Mouse (Mus musculus) liver, postnatal 0 days (tissue): ENCODE measurements around the gene Fam13a. TPM values are rescaled to one million over a fixed set of nuclear protein-coding genes. Genes with fewer than 3 reads are reported as not detected.
A peak's percentile ranks its signal among the peaks of the same experiment; 100 is the strongest.

Source experiments
- ATAC-seq: fragments of 200-750 bp; cut with Nextera tagmentation; 2 replicates; pipeline ENCODE4 v1.8.0; 2017; ENCODE audit warnings: mild to moderate bottlenecking, moderate library complexity
- DNase-seq: peaks from one replicate; pipeline ENCODE4 v3.0.0-alpha.2; 2016
- H3K27ac ChIP-seq: fragments of 300-500 bp; sonication (generic); 2 replicates; pipeline ENCODE4 v1.5.1; 2014; ENCODE audit warnings: antibody characterized with exemption, moderate library complexity, mild to moderate bottlenecking, low read depth
- H3K27me3 ChIP-seq: fragments of 300-500 bp; sonication (generic); 2 replicates; pipeline ENCODE4 v1.6.1; 2014; ENCODE audit warnings: low read length, control low read depth, mixed read lengths; ENCODE audit not compliant: insufficient read depth
- H3K36me3 ChIP-seq: fragments of 300-500 bp; sonication (generic); replicated peaks from 2 replicates; pipeline ENCODE4 v1.6.1; 2014; ENCODE audit warnings: mild to moderate bottlenecking, control low read depth, low read length, moderate library complexity, mixed read lengths; ENCODE audit not compliant: insufficient read depth
- H3K4me1 ChIP-seq: fragments of 300-500 bp; sonication (generic); 2 replicates; pipeline ENCODE4 v1.6.1; 2014; ENCODE audit warnings: antibody characterized with exemption, mild to moderate bottlenecking, control low read depth; ENCODE audit not compliant: insufficient read depth
- H3K4me2 ChIP-seq: fragments of 300-500 bp; sonication (generic); 2 replicates; pipeline ENCODE4 v1.6.1; 2014; ENCODE audit warnings: low read depth, mild to moderate bottlenecking, low read length, moderate library complexity, mixed read lengths
- H3K4me3 ChIP-seq: fragments of 300-500 bp; sonication (generic); 2 replicates; pipeline ENCODE4 v1.5.1; 2014; ENCODE audit warnings: low read depth, low read length
- H3K9ac ChIP-seq: fragments of 300-500 bp; sonication (generic); replicated peaks from 2 replicates; pipeline ENCODE4 v1.6.1; 2014; ENCODE audit warnings: mild to moderate bottlenecking, moderate library complexity
- H3K9me3 ChIP-seq: fragments of 300-500 bp; sonication (generic); 2 replicates; pipeline ENCODE4 v1.6.1; 2016; ENCODE audit warnings: mild to moderate bottlenecking, control low read depth, low read length, mixed read lengths
- CTCF ChIP-seq: sonication (generic); IDR thresholded peaks from 2 replicates; pipeline ENCODE4 v1.5.1; 2016; ENCODE audit warnings: antibody characterized with exemption, low read depth
- EP300 ChIP-seq: IDR thresholded peaks from 2 replicates; pipeline ENCODE4 v1.6.1; 2016; ENCODE audit warnings: antibody characterized with exemption, low read depth, mild to moderate bottlenecking
- WGBS: fragments of 180-500 bp; shearing (Covaris S2); extraction: QIAGEN DNeasy Blood & Tissue Kit; methylation state at CpG from one replicate; pipeline ENCODE4 v1.1.7; 2014; ENCODE audit not compliant: insufficient replicate concordance; 5-methylcytosine and 5-hydroxymethylcytosine counted together
- polyA plus RNA-seq: library from polyadenylated mRNA; unstranded; fragments of >200 nt; fragmentation: Nextera tagmentation; extraction: Ambion mirVana; gene quantifications from 2 replicates; pipeline ENCODE4 v1.2.1, GENCODE M21; 2015

The Fam13a gene
- polyA plus RNA-seq, 1 experiment from 2014 or later, result 1.6 TPM

GRCm38 (mm10) chr6:58988706-58989105 is 35.6 kb downstream of the Fam13a start:
- DNase-seq, result no peak
- 90% methylated on average over 2 of the region's 2 CpGs for WGBS
- TF ChIP-seq CTCF (no peak), EP300 (no peak)

GRCm38 (mm10) chr6:58987166-58987565 is 37.2 kb downstream of the Fam13a start:
- Histone ChIP-seq H3K4me3 (no peak overlapping the region), H3K9ac (no peak overlapping the region), H3K27me3 (no peaks in the 10 kb centered on the region), H3K9me3 (no peaks in the 10 kb centered on the region), H3K4me1 (no peaks in the 10 kb centered on the region), H3K4me2 (no peak overlapping the region), H3K27ac (no peak overlapping the region), H3K36me3 (no peaks in the 10 kb centered on the region)
- 74% methylated on average over 5 of the region's 5 CpGs for WGBS
- DNase-seq (no peak), ATAC-seq (no peak)
- TF ChIP-seq CTCF, result no peak
- TF ChIP-seq EP300, result no peak

More at GRCm38 (mm10) chr6:58988706-58989105, 35.6 kb downstream of the Fam13a start:
- no peaks in the 10 kb centered on the region for H3K9me3 ChIP-seq
- H3K9ac ChIP-seq, result no peak overlapping the region
- no peaks in the 10 kb centered on the region for H3K36me3 ChIP-seq
- no peak for ATAC-seq
- no peaks in the 10 kb centered on the region for H3K4me1 ChIP-seq
- no peaks in the 10 kb centered on the region for H3K27me3 ChIP-seq
- no peak overlapping the region for H3K27ac ChIP-seq
- no peak overlapping the region for H3K4me3 ChIP-seq
- H3K4me2 ChIP-seq, result no peak overlapping the region

- Histone ChIP-seq H3K27me3 (no peaks in the 10 kb centered on the region), H3K9me3 (no peaks in the 10 kb centered on the region), H3K27ac (no peak overlapping the region), H3K4me2 (no peak overlapping the region), H3K9ac (no peak overlapping the region), H3K4me1 (no peaks in the 10 kb centered on the region), H3K4me3 (no peak overlapping the region), H3K36me3 (no peaks in the 10 kb centered on the region)
- no peak for ATAC-seq
- DNase-seq, result no peak
- 84% methylated on average over 8 of the region's 8 CpGs for WGBS
- TF ChIP-seq CTCF, result peak; percentile 30
- TF ChIP-seq EP300, result no peak
Observed at GRCm38 (mm10) chr6:58985186-58985585, 39.2 kb downstream of the Fam13a start.

- no peaks in the 10 kb centered on the region for H3K36me3 ChIP-seq
- TF ChIP-seq EP300 (no peak), CTCF (no peak)
- no peak for ATAC-seq
- H3K9me3 ChIP-seq, result no peaks in the 10 kb centered on the region
- WGBS, result 42% methylated on average over 2 of the region's 2 CpGs
- H3K4me2 ChIP-seq, result no peak overlapping the region
- H3K9ac ChIP-seq, result no peak overlapping the region
- no peaks in the 10 kb centered on the region for H3K4me1 ChIP-seq
- no peak overlapping the region for H3K27ac ChIP-seq
- no peak for DNase-seq
- no peaks in the 10 kb centered on the region for H3K27me3 ChIP-seq
- H3K4me3 ChIP-seq, result no peak overlapping the region
Observed at GRCm38 (mm10) chr6:58975249-58975648, 49.1 kb downstream of the Fam13a start.

GRCm38 (mm10) chr6:58974428-58974827 is 49.9 kb downstream of the Fam13a start:
- TF ChIP-seq EP300 (no peak), CTCF (no peak)
- DNase-seq (no peak), ATAC-seq (no peak)
- Histone ChIP-seq H3K36me3 (no peaks in the 10 kb centered on the region), H3K4me3 (no peak overlapping the region), H3K4me2 (no peak overlapping the region), H3K4me1 (no peaks in the 10 kb centered on the region), H3K9me3 (no peaks in the 10 kb centered on the region), H3K27me3 (no peaks in the 10 kb centered on the region), H3K9ac (no peak overlapping the region), H3K27ac (no peak overlapping the region)
- WGBS, result 80% methylated on average over 2 of the region's 2 CpGs

- WGBS, result 77% methylated on average over 1 of the region's 1 CpGs
Observed at GRCm38 (mm10) chr6:58972873-58973272, 51.5 kb downstream of the Fam13a start.

GRCm38 (mm10) chr6:58968272-58968671 is 56.1 kb downstream of the Fam13a start:
- no peaks in the 10 kb centered on the region for H3K9me3 ChIP-seq
- no peaks in the 10 kb centered on the region; the same call in 1 of the 2 replicates for H3K36me3 ChIP-seq
- H3K27me3 ChIP-seq, result no peaks in the 10 kb centered on the region
- H3K4me3 ChIP-seq, result no peak overlapping the region
- no peak overlapping the region for H3K4me2 ChIP-seq
- 0 out of 2 replicates have a peak, but pooled peaks cover 4% of the 10 kb centered on the region for H3K4me1 ChIP-seq
- WGBS, result 57% methylated on average over 3 of the region's 3 CpGs
- ATAC-seq, result no peak
- no peak for TF ChIP-seq CTCF
- no peak for TF ChIP-seq EP300
- DNase-seq, result no peak
- H3K27ac ChIP-seq, result no peak overlapping the region
- H3K9ac ChIP-seq, result no peak overlapping the region

More at GRCm38 (mm10) chr6:58972873-58973272, 51.5 kb downstream of the Fam13a start:
- no peak overlapping the region for H3K27ac ChIP-seq
- H3K4me1 ChIP-seq, result 0 out of 2 replicates have a peak, but pooled peaks cover 4% of the 10 kb centered on the region
- no peaks in the 10 kb centered on the region for H3K9me3 ChIP-seq
- H3K4me2 ChIP-seq, result no peak overlapping the region
- H3K36me3 ChIP-seq, result no peaks in the 10 kb centered on the region
- TF ChIP-seq EP300 (no peak), CTCF (no peak)
- H3K27me3 ChIP-seq, result no peaks in the 10 kb centered on the region
- H3K4me3 ChIP-seq, result no peak overlapping the region
- no peak overlapping the region for H3K9ac ChIP-seq
- no peak for DNase-seq
- ATAC-seq, result no peak
